Mouse (Mus musculus) heart, adult 9 months (tissue): ENCODE results near the gene Gtf2h4.

Experiments used
- DNase-seq, 2 experiments: peaks; one replicate each; pipeline ENCODE4 v3.0.0; 2022; ENCODE audit warnings: low spot score in 2 of 2

Gtf2h4 gene

DNA sequence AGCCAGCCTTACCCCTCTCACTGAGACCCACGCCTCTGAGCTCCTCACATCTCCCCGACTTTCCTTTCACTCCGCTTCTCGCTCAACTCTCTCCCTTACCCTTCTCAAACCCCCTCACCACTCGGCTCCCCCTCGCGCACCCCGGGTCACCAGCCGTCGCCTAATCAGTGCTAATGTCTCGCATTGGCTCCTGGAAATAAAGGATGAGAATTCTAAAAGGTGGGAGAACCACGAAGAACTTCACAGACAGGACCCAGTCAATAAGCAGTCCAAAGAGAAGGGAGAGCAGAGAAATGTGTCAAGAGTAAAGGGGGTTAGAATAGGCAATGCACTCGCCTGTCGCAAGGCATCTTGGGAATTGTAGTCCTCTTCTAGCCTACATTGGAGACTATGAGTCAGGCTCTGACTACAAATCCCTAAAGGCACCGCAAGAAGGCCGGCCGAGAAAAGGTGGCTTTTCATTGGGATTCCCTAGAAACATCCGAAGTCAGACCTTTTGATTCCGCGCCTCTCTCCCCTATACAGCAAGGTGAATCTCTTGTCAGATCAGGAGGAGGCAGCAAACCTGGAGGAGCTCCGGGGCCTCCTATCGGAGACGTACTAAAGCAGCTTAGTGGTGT, at the start of gene Gtf2h4:
Gtf2h4 (minus strand) TSS at position 324 of the 620 bp plus-strand sequence.
- DNase-seq, result peak; percentile 88 to 94

GRCm38 (mm10) chr17:35721676-35722075, 48.1 kb upstream of the Gtf2h4 start:
- no peak for DNase-seq

DNA sequence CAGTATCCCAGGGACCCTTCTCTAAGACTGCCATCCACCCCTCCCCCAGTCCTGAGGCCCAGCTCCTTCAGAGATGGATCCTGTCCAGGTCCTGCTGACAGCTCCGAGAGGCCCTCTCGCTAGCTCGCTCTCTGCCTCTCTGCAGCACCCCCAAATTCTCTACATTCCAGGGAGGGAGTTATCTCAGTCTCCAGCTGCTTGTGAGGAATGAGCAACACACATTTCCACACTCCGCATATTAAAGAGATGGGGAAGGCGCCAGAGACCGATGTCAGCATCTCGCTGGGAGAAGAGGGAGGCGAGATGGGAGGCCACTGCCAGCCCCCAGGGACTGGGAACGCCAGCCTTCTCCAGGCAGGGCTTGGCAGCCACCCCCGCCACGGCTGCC, 46.8 kb upstream of the Gtf2h4 start:
- DNase-seq, result peak in 1 of 2 experiments; percentile 42

DNA sequence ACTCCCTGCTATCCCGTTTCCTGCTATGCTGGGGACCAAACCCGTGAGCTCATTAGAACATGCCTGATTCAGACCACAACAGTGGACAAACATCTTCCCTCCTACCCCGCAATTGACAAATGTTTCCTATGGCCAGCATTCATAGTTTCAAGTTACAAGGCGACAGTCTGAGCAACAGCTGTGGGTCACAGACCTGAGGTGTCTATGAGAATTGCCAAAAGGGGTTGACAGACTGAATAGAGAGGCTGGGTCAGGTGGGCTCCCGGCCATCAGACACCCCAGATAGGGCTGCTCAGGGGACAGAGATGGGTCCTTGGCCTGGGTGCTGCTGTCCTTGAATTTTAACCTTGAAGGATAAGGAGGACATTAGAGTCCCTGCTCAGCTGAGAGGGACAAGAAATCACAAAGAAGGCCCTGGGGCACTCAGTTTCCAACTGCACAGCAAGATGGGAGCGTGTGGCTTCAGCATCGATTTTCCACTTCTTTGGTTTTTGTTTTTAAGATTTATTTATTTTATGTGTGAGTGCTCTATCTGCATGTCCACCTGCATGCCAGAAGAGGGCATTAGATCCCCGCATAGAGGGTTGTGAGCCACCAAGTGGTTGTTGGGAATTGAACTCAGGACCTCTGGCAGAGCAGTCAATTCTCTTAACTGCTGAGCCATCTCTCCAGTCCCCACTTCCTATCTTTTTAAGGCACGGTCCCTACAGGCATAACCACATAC, 46.2 kb upstream of the Gtf2h4 start:
- DNase-seq, result no peak

DNA sequence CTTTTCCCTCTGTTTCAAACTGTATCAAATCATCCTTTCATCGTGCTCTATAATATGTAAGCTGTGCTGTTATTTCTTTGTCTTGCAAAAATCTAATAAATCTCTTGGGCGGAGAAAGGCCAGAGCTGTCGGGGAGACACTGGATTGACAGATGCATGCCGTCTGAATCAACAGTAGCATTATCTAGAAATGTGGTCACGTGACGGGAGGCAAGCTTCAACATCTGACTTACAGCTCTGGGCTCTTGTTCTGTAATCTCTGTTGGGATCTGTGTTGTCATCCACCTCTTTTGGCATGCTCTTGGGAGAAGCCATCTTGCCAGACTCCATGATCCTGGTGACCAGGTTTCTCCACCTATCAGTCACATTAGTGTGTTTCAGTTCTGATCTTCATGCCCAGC, 43.5 kb upstream of the Gtf2h4 start:
- no peak for DNase-seq

GRCm38 (mm10) chr17:35716114-35716513, 42.6 kb upstream of the Gtf2h4 start:
- no peak for DNase-seq

DNA sequence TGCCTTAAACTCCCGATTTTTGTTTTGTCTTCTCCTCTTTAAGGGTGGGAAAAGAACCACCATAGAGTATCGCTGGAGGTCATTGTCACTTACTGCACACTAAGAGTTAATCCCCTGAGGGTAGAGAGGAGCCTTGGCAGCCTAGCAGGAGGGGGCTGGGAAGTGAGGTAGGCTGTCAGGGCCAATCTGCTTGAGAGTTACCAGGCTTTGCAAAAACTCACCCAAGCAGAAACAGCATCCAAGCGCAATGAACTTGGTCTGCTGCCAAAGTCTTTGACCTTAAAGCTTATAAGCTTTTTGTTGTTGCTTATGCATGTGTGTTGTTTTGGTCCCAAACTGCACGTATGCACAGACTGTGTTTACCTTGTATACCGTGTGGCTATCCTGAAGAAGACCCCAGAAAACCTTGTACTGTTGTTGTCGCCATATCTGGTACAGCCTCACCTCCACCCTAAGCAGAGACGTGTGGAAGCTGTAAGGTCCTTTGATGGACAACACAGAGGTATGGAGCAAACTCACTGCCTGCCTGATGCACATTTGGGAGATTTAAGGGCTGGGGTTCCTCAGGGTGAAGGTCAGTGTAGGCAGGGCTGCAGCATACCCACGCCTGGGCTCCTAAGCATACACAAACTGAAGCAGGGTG, 37.3 kb upstream of the Gtf2h4 start:
- DNase-seq, result no peak

DNA sequence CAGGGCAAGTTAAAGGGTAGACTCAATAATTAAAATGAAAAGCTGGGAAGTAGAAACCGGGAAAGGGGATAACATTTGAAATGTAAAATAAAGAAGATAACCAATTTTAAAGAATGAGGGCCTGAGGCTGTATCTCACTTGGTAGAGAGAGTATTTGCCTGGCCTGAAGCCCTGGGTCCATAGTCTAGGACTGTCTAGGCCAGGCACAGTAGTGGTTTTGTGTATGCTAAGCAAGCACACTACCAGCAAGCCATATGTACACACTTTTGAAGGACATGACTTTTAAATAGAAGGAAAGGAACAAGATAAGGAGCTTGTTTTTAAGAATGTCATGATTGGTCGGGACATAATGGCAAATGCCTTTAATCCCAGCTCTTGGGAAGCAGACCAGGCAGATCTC, 35.1 kb upstream of the Gtf2h4 start:
- no peak for DNase-seq

GRCm38 (mm10) chr17:35707929-35708328, 34.4 kb upstream of the Gtf2h4 start:
- no peak for DNase-seq

- no peak for DNase-seq
These were observed 32.3 kb upstream of the Gtf2h4 start for GRCm38 (mm10) chr17:35705836-35706235.

- DNase-seq, result peak in 1 of 2 experiments; percentile 50
These were observed 31.3 kb upstream of the Gtf2h4 start, which contains the start of gene Ddr1 for GRCm38 (mm10) chr17:35704621-35705464. TSS of gene Ddr1 (minus strand) at chr17:35704621.

- DNase-seq, result no peak
These were observed 30.3 kb upstream of the Gtf2h4 start for GRCm38 (mm10) chr17:35703751-35704271.

DNA sequence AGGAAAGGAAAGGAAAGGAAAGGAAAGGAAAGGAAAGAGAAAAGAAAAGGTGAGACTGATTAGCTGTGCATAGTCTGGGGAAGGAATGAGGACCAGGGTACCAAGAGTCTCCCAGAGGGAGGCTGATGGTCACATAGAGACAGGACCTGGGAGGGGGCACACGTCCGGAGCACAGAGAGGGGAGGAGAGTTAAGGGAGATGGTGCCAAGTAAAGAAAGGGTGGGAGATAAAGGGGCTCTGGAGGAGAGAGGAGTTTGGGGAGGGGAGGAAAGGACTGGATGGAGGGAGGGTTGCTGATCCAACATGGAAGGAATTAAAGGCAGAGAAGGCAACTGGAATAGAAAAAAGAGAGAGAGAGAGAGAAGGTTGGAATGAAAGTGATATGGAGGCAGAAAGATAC, 29.5 kb upstream of the Gtf2h4 start:
- no peak for DNase-seq

DNA sequence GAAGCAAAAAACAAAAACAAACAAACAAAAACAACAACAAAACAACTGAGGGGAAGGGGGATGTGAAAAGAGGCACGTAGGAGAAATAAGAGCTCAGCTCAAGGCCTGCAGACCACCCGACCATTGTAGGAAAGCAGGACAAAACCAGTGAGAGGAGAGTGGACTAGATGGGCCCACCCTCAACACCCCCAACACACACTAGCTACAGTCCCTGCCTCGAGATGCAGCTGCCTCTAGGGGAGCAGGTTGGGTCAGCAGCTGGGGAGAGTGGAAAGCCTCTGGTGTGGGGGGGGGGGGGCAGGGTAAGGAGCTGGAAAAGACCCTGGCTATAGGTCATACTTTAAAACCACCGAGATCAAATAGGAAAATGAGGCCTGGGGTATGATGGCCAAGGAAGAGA, 29.1 kb upstream of the Gtf2h4 start:
- no peak for DNase-seq

DNA sequence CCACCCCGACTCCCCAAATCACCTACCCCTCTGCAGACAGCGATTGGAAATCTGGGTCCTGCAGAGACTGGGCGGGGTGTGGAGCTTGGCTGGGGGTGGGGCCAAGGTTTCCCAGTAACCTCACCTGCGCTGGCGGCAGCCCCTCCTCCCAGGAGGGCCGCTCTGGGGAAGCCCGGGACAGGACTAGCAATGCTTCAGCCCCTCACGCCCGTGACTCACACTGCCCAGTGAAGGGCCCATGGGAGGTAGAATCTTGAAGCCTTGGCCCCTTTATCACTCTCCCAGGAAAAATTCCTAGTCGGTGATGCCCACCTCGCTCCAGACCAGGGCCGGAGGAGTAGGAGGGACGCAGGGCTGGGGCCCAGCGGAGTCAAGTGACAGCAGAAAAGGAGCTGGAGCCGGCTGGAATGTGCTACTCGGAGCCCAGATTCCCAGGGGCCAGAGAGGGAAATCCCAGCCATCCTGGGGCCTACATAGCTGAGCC, 28.5 kb upstream of the Gtf2h4 start:
- DNase-seq, result peak; percentile 43 to 55

GRCm38 (mm10) chr17:35701203-35701977, 27.9 kb upstream of the Gtf2h4 start:
- peak; percentile 48 for DNase-seq

DNA sequence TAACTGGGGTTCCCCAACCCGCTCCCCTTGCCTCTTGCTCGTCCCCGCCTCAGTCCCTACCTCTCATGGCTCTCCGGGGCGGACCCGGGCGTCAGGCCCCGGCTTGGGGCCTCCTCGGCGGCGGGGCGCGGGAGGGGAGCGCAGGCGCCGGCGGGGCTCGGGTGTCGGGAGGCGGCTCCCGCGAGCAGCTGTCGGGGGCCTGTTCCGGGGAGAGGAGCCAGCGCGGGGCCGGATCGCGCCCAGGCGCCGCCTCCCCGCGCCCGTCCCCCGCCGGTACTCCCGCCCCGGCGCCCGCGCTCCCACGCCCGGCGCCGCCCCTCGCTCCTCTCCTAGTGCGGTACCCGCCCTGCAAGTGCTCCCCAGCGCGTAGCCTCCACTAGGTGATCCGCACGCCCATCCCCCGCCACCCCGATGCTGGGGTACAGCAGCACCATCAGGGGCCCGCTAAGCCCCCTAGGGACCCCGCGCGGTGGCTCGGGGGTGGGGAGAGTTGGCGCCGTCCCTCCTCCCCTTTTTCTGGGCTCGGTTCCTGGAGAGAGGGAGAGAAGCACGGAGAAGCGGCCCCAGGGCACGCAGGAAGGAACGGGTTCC, 26.9 kb upstream of the Gtf2h4 start:
- DNase-seq, result peak; percentile 83 to 87

- DNase-seq, result peak; percentile 84 to 87
These were observed 26.4 kb upstream of the Gtf2h4 start for GRCm38 (mm10) chr17:35699919-35700318.

DNA sequence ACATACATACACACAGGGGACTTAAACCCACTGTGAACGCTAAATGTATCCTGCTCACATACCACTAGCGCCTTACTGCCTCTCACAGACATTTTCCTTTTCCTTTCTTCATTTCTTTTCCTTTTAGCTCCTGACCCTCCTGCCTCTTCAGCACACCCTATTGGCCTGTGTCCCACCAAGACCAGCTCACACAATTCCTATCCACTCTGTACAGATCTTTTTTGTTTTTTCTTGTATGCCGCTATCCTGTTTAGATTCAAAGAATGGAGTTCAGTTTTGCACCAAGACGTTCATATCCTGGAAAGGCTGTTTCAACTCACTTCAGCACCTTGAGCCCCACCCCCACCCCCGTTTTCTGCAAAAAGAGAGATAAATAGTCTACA, 25.0 kb upstream of the Gtf2h4 start:
- no peak for DNase-seq

- DNase-seq, result peak in 1 of 2 experiments; percentile 42
These were observed 24.4 kb upstream of the Gtf2h4 start for GRCm38 (mm10) chr17:35697759-35698500.
